Mouse (Mus musculus): ENCODE data around the gene Clic3. TPM values are rescaled to one million over a fixed set of nuclear protein-coding genes. Genes with fewer than 3 reads are reported as not detected.

Clic3 gene
- polyA plus RNA-seq, 1 experiment from 2014 or later, result 8.0 TPM

DNA sequence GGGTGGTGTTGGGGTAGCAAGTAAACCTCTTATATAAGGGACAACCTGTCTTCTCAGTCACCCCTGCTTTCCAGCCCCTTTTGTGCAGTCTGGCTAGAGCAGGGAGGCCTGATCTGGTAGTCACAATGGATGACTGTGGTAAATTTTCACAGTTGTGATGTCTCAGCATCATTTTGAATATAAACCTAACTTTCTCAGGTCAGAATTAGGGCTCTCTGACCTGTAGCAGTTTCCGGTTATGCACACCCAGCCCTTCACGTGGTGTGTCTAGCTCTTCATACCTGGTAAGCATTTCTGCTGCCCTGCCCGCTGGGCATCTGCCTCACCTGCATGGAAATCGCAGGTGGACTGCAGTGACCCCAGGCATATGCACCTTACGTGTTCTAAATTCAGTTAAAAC is 29.4 kb upstream of the Clic3 start:
- H3K4me3 ChIP-seq (ENCODE audit: low read length), result no peak overlapping the region
- no peak overlapping the region for H3K4me2 ChIP-seq (ENCODE audit: low read depth, low read length)
- no peaks in the 10 kb centered on the region for H3K9me3 ChIP-seq (replicated peaks; ENCODE audit: control insufficient read depth, low read length)
- peaks cover 9% of the 10 kb centered on the region for H3K4me1 ChIP-seq (ENCODE audit: control insufficient read depth, insufficient read depth, low read length)
- H3K36me3 ChIP-seq (ENCODE audit: control insufficient read depth, insufficient read depth), result no peaks in the 10 kb centered on the region
- ATAC-seq (replicated peaks; ENCODE audit: extremely low read depth, insufficient read depth, low FRiP score), result no peak
- no peak overlapping the region for H3K27ac ChIP-seq (ENCODE audit: low read length)
- H3K27me3 ChIP-seq (ENCODE audit: control insufficient read depth, insufficient read depth, low read length), result peaks cover 28% of the 10 kb centered on the region
- 83% methylated on average over 5 of the region's 5 CpGs for WGBS
- H3K9ac ChIP-seq (ENCODE audit: low read length), result no peak overlapping the region

DNA sequence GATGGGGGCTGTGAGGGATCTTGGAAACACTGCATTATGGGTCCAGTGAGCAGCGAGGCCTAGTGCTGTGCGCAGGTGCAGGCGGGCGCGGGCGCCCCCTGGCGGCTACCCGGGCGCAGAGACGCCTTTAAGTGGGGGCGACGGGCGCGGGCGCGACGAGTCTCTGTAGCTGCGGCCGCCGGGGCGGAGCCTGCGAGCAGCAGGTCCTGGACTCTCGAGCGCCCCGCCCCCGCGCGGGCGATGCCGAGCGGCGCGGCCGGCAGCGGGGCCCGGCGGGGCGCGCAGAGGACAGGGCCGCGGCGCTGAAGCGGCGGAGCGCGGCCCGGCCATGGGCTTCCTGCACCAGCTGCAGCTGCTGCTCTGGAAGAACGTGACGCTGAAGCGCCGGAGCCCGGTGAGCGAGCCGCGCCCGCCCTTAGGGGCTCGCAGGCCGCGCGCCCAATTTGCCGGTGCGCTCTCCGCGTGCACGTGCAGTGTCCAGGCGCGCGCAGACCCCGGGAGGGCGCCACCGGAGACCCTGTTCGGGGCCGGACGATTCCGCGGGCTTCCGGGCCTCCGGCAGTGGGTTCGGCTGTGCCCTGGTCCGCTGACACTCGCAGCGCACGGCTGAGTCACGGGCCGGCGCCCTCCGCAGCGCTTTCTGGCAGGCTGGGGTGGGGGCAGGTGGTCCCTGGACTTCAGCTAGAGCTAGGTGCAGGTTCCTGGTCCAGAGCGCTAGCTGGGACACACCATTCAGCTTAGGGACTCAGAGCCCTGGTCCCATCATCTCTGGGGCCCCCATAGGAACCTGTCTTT is 28.0 kb upstream of the Clic3 start, which contains the start of gene Abca2:
Gene Abca2 (plus strand): TSS at position 262 of the 795 bp plus-strand sequence.
- Histone ChIP-seq H3K27me3 (ENCODE audit: control insufficient read depth, insufficient read depth, low read length) (peaks cover 23% of the 10 kb centered on the region), H3K9me3 (replicated peaks; ENCODE audit: control insufficient read depth, low read length) (no peaks in the 10 kb centered on the region), H3K9ac (ENCODE audit: low read length) (peak within 1 kb of the TSS; percentile 89), H3K36me3 (ENCODE audit: control insufficient read depth, insufficient read depth) (no peaks in the 10 kb centered on the region), H3K4me2 (ENCODE audit: low read depth, low read length) (peak within 1 kb of the TSS; percentile 93), H3K27ac (ENCODE audit: low read length) (0 out of 2 replicates have a peak within 1 kb of the TSS, but pooled peaks have one; percentile 20), H3K4me3 (ENCODE audit: low read length) (peak within 1 kb of the TSS; percentile 77), H3K4me1 (ENCODE audit: control insufficient read depth, insufficient read depth, low read length) (0 out of 2 replicates have a peak, but pooled peaks cover 6% of the 10 kb centered on the region)
- peak; percentile 92 for ATAC-seq (replicated peaks; ENCODE audit: extremely low read depth, insufficient read depth, low FRiP score)
- under 1% methylated on average over 81 of the region's 89 CpGs for WGBS

DNA sequence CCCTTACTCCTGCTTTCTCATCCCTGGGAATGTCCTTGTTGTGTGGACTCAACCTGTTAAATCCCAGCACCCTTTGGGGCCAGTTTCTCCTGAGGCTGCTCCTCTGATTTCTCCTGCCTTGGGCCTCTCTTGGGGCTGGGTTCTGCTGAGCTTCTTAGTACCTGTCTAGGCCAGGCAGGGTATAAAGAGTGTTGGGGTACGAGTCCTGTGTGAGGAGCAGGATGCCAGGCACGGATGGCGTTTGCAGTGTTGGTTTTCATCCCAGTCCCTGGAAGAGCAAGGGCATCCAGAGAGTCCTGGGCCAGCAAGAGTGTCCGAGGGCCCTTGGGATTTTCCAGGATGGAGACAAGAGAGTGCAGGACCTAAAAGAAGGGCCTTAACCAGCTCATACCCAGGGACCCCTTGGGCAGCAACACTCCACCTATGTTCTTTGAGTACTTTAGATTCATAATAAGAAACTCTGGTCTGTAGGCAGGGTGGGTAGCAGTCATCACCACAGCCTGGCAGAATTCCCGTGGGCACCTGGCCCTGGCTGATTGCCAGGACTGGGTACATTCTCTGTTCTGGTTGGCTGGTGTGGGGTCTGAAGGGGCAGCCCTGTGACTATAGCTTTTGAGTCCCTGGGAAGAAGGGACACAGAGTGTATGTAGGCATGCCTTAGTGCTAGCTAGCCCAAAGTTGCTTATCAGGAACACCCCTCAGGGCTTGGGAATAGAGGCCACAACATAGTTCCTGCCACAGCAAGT is 27.0 kb upstream of the Clic3 start:
- Histone ChIP-seq H3K4me3 (ENCODE audit: low read length) (peak overlapping the region; percentile 77; the same call in 1 of the 2 replicates), H3K4me1 (ENCODE audit: control insufficient read depth, insufficient read depth, low read length) (0 out of 2 replicates have a peak, but pooled peaks cover 6% of the 10 kb centered on the region), H3K27ac (ENCODE audit: low read length) (no peak overlapping the region), H3K9me3 (replicated peaks; ENCODE audit: control insufficient read depth, low read length) (no peaks in the 10 kb centered on the region), H3K4me2 (ENCODE audit: low read depth, low read length) (peak overlapping the region; percentile 93), H3K36me3 (ENCODE audit: control insufficient read depth, insufficient read depth) (no peaks in the 10 kb centered on the region), H3K9ac (ENCODE audit: low read length) (no peak overlapping the region), H3K27me3 (ENCODE audit: control insufficient read depth, insufficient read depth, low read length) (peaks cover 18% of the 10 kb centered on the region)
- WGBS, result 65% methylated on average over 5 of the region's 5 CpGs
- ATAC-seq (replicated peaks; ENCODE audit: extremely low read depth, insufficient read depth, low FRiP score), result no peak

GRCm38 (mm10) chr2:25430395-25431233 is 26.0 kb upstream of the Clic3 start:
- peaks cover 10% of the 10 kb centered on the region for H3K27me3 ChIP-seq (ENCODE audit: control insufficient read depth, insufficient read depth, low read length)
- no peak overlapping the region for H3K4me3 ChIP-seq (ENCODE audit: low read length)
- no peaks in the 10 kb centered on the region for H3K9me3 ChIP-seq (replicated peaks; ENCODE audit: control insufficient read depth, low read length)
- no peaks in the 10 kb centered on the region for H3K36me3 ChIP-seq (ENCODE audit: control insufficient read depth, insufficient read depth)
- WGBS, result 81% methylated on average over 17 of the region's 17 CpGs
- H3K27ac ChIP-seq (ENCODE audit: low read length), result no peak overlapping the region
- no peak for ATAC-seq (replicated peaks; ENCODE audit: extremely low read depth, insufficient read depth, low FRiP score)
- no peak overlapping the region for H3K9ac ChIP-seq (ENCODE audit: low read length)
- H3K4me2 ChIP-seq (ENCODE audit: low read depth, low read length), result no peak overlapping the region
- 0 out of 2 replicates have a peak, but pooled peaks cover 6% of the 10 kb centered on the region for H3K4me1 ChIP-seq (ENCODE audit: control insufficient read depth, insufficient read depth, low read length)

DNA sequence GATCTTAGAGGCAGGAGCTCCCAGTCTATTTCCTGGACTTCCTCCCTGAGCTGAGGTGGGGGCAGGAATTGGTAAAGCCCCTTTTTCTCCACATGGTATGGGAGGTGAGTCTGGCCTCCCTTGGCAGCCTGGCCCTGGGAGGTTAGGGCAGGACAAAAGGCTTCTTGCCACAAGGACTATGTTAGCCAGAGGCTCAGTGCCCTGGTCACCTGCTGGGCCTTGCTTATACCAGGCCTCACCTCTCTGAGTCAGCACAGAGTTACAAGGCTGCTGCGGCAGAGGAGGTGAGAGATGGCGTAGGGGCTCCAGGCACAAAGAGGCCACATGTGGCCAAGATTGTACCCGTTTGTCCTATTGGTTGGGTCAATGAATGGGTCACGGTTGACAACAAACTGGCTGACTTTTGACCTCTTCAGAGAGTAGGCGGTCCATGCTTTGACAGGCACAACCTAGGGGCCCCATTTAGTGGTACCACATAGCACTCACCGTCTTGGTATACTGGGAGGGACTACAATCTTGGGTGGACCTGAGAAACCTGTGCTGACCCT is 25.3 kb upstream of the Clic3 start:
- no peak overlapping the region for H3K27ac ChIP-seq (ENCODE audit: low read length)
- 0 out of 2 replicates have a peak, but pooled peaks cover 6% of the 10 kb centered on the region for H3K4me1 ChIP-seq (ENCODE audit: control insufficient read depth, insufficient read depth, low read length)
- no peaks in the 10 kb centered on the region for H3K36me3 ChIP-seq (ENCODE audit: control insufficient read depth, insufficient read depth)
- no peak overlapping the region for H3K4me3 ChIP-seq (ENCODE audit: low read length)
- no peak for ATAC-seq (replicated peaks; ENCODE audit: extremely low read depth, insufficient read depth, low FRiP score)
- no peak overlapping the region for H3K4me2 ChIP-seq (ENCODE audit: low read depth, low read length)
- H3K27me3 ChIP-seq (ENCODE audit: control insufficient read depth, insufficient read depth, low read length), result peaks cover 3% of the 10 kb centered on the region; the same call in 1 of the 2 replicates
- H3K9ac ChIP-seq (ENCODE audit: low read length), result no peak overlapping the region
- WGBS, result 80% methylated on average over 6 of the region's 6 CpGs
- H3K9me3 ChIP-seq (replicated peaks; ENCODE audit: control insufficient read depth, low read length), result no peaks in the 10 kb centered on the region

GRCm38 (mm10) chr2:25432326-25433098 is 24.1 kb upstream of the Clic3 start:
- H3K4me3 ChIP-seq (ENCODE audit: low read length), result no peak overlapping the region
- ATAC-seq (replicated peaks; ENCODE audit: extremely low read depth, insufficient read depth, low FRiP score), result no peak

GRCm38 (mm10) chr2:25433101-25433500 is 23.5 kb upstream of the Clic3 start:
- no peak overlapping the region for H3K27ac ChIP-seq (ENCODE audit: low read length)
- ATAC-seq (replicated peaks; ENCODE audit: extremely low read depth, insufficient read depth, low FRiP score), result no peak
- WGBS, result 87% methylated on average over 17 of the region's 17 CpGs
- H3K9me3 ChIP-seq (replicated peaks; ENCODE audit: control insufficient read depth, low read length), result no peaks in the 10 kb centered on the region
- H3K4me3 ChIP-seq (ENCODE audit: low read length), result no peak overlapping the region
- no peaks in the 10 kb centered on the region for H3K36me3 ChIP-seq (ENCODE audit: control insufficient read depth, insufficient read depth)
- no peak overlapping the region for H3K9ac ChIP-seq (ENCODE audit: low read length)
- H3K4me2 ChIP-seq (ENCODE audit: low read depth, low read length), result no peak overlapping the region
- H3K27me3 ChIP-seq (ENCODE audit: control insufficient read depth, insufficient read depth, low read length), result peaks cover 2% of the 10 kb centered on the region; the same call in 1 of the 2 replicates
- 0 out of 2 replicates have a peak, but pooled peaks cover 5% of the 10 kb centered on the region for H3K4me1 ChIP-seq (ENCODE audit: control insufficient read depth, insufficient read depth, low read length)

More at GRCm38 (mm10) chr2:25432326-25433098, 24.1 kb upstream of the Clic3 start:
- 74% methylated on average over 11 of the region's 11 CpGs for WGBS
- Histone ChIP-seq H3K27me3 (ENCODE audit: control insufficient read depth, insufficient read depth, low read length) (peaks cover 2% of the 10 kb centered on the region; the same call in 1 of the 2 replicates), H3K9ac (ENCODE audit: low read length) (no peak overlapping the region), H3K36me3 (ENCODE audit: control insufficient read depth, insufficient read depth) (no peaks in the 10 kb centered on the region), H3K4me1 (ENCODE audit: control insufficient read depth, insufficient read depth, low read length) (0 out of 2 replicates have a peak, but pooled peaks cover 6% of the 10 kb centered on the region), H3K4me2 (ENCODE audit: low read depth, low read length) (no peak overlapping the region), H3K27ac (ENCODE audit: low read length) (no peak overlapping the region), H3K9me3 (replicated peaks; ENCODE audit: control insufficient read depth, low read length) (no peaks in the 10 kb centered on the region)

GRCm38 (mm10) chr2:25434292-25434691 is 22.3 kb upstream of the Clic3 start:
- WGBS, result 81% methylated on average over 8 of the region's 8 CpGs
- 0 out of 2 replicates have a peak, but pooled peaks cover 3% of the 10 kb centered on the region for H3K4me1 ChIP-seq (ENCODE audit: control insufficient read depth, insufficient read depth, low read length)
- no peak overlapping the region for H3K27ac ChIP-seq (ENCODE audit: low read length)
- ATAC-seq (replicated peaks; ENCODE audit: extremely low read depth, insufficient read depth, low FRiP score), result no peak
- H3K4me3 ChIP-seq (ENCODE audit: low read length), result no peak overlapping the region
- H3K4me2 ChIP-seq (ENCODE audit: low read depth, low read length), result no peak overlapping the region
- H3K36me3 ChIP-seq (ENCODE audit: control insufficient read depth, insufficient read depth), result peaks cover 5% of the 10 kb centered on the region; the same call in 1 of the 2 replicates
- H3K9me3 ChIP-seq (replicated peaks; ENCODE audit: control insufficient read depth, low read length), result no peaks in the 10 kb centered on the region
- no peak overlapping the region for H3K9ac ChIP-seq (ENCODE audit: low read length)
- H3K27me3 ChIP-seq (ENCODE audit: control insufficient read depth, insufficient read depth, low read length), result peaks cover 2% of the 10 kb centered on the region; the same call in 1 of the 2 replicates

Measured in heart, embryonic 16.5 days (tissue).